Mouse (Mus musculus) embryo, embryonic 11 days (tissue): ENCODE measurements around the gene Slc4a11.
"Not testable (repeated sequence)": the region's sequence is repeated elsewhere in the genome, so short reads cannot be mapped to it uniquely, and the experiment has no call there.

ENCODE experiments used
- DNase-seq: peaks from one replicate; pipeline ENCODE4 v3.0.0-alpha.2; 2015

The Slc4a11 gene

DNA sequence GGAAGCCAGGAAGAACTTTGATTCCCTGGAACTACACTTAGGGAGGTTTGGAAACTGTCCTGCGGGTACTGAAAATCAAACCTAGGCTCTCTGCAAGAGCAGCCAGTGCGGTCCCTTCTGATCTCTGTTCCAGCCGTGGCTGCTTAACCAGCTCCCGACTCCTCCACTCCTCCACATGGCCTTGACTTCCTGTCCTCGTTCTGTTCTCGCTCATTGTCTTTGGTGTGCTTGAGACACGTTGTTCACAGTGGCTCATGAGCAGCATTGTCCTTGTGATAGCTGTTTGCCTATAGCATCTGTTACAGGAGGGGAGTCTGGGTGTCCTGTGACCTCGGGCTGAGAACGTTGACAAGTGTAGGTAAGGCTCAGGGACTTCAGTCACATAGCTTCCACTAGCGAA is 20.1 kb downstream of the Slc4a11 start:
- no peak for DNase-seq

DNA sequence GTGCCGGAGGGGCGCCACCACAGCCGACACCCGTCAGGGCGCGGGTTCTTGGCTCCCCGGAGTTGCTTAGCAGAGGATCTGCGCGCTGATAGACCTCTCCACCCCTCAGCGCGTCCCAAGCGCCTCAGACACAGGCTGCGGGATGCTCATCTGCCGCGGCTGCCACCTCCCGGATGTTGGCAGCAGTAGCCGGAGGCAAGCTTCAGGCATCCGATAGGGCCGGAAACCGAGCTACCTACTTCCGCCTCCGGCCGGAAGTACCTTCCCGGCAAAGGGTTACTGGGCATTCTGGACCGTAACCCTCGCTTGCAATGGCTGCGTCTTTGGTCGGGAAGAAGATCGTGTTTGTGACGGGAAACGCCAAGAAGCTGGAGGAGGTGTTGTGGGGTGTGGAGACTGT is 29.8 kb downstream of the Slc4a11 start, which contains the start of gene Itpa:
Gene Itpa (plus strand): TSS at position 52 of the 400 bp plus-strand sequence.
- DNase-seq = peak; percentile 96

DNA sequence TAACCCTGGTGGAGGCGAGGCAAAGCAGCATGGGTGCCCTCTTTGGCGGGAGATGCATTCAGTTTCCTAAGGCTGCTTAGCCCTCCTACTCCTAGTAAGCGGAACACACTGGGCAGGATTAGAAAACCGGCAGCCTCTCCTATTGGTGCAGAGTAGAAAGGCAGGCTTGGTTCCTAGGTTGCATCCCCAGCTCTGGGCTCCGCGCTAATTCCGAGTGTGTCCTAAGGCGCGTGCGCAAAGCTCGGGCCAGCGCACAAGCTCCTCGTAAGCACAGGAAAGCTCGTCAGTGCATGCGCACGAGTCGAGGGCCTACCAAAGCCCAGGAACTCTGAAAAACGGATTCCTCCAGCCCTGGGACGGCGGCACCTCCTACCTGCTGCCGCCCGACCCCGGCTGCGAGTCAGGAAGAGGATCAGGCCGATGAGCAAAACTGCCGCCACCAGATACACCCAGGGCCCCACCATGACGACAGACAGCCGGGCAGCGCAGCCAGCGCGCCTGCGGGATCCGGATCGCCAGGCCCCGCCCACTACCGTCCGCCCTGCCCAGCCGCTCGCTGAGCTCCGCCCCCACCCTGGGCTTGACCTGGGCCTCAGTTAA is 33.1 kb downstream of the Slc4a11 start, which contains the start of gene Ddrgk1:
Gene Ddrgk1 (minus strand): TSS at position 558 of the 600 bp plus-strand sequence.
- DNase-seq = peak; percentile 97

DNA sequence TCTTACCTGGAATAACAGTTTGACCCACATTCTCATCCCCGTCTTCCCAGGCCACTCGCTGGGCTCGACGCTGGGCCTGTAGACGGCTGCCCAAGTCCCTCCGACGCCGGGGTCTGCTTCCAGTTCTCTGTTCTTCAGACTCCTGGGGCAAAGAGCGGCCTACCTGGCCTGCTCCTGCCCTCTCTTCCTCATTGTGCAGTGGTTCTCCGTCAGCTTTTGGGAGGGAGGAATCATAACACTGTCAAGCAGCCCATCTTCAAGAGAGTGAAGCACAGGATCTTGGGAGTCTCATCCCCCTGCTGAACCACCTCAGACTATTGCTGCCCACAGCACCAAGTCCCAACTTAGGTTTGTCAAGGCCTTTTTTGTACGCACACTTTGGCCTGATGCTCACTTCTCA is 34.0 kb downstream of the Slc4a11 start:
- no peak for DNase-seq

DNA sequence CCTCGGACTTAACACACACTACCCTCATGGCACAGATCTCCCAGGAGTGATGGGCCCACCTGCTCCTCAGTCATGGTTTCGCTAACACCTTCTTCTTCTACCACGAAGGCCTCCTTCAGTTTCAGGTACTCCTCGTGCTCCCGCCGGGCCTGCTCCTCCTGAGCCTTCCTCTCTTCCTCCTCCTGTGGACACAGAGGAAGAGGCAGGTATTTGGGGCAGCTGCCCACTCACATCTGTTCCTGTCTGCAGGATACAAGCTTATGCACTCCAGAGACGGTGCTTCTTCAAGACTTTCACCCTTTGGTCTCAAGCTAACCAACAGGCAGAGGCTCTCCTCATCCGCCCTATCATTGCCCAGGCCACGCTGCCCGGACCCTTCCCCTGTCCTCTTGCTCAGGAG is 38.8 kb downstream of the Slc4a11 start:
- no peak for DNase-seq

DNA sequence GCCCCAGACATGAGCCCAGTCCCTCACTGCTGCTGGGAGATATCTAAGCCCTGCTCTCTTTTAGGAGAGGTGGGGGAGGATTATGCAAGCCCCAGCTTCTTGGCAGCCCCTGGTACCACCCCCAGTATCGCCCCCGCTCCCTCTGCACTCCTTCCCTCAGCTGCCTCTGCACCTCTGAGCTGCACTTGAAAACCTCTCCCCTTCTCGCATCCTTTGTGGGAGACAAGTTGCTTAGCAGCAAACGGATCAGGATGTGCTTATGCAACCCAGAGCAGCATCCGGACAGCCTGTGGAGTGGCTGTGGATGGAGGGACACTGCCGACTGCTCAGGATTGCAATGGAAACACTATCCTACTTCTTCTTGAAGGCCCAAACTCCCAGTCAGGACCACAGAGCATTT is 39.8 kb downstream of the Slc4a11 start:
- no peak for DNase-seq

DNA sequence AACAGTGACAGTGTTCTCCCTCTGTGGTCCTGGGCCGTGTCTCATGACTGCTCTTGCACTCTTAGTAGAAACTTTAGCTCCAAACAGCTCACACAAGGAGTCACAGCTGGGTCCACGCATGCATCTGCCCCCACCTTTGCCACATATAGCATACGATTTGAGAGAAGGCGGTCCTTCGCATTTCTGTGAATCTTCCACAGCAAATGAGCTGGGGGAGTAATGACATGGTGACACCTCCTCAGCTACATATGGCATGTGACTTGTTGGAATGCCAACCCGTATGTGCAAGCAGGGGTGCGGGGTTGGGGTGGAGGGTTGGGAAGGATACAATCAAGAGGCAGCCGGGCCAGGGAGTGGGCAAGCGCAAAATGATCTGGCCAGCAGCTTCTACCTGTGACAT is 40.8 kb downstream of the Slc4a11 start:
- no peak for DNase-seq

DNA sequence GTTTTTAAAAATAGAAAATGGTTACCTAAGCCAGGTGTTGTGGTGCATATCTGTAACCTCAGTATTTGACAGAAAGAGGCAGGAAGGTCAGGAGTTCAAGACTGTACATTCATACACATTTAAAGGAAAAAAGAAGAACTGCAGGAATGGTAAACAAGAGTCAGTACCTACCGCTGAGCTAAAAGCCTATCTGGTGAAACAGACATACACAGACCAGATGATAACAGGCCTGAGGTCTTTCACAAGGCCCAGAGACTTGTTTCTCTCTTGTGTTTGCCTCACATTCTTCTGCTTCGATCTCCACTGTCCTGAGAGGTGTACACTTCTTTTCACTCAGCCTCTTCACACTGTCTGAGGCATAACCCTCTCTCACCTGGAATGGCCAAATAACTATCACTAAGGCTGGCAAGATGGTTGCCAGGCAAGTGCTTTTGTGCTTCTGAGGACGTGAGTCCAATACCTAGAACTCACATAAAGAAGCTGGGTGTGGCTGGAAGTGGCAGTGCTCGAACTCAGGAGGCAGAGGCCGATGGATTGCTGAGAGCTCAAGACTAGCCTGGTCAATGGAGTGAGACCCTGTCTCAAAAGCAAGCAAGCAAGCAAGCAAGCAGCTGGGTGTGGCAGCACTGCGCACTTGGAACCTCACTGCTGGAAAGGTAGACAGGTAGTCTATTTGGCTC is 41.5 kb downstream of the Slc4a11 start:
- DNase-seq = no peak

DNA sequence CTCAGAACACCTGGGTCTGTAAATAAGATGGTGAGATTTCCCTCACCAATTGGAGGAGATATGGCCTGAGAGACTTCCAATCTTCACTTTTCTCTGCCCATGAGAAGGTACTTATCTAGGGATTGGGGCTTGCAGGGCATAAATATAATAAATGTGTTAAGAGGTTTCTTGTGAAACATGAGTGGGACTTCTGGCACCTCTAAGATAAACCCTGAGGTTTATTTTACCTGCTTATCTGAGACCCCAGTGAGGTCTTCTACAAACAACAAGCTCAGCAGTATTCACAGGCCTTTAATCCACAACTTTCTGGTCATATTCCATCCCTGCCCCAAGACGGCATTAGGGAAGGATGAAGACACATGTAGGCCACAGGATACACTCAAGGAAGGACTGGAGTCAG is 43.6 kb downstream of the Slc4a11 start:
- DNase-seq = no peak

DNA sequence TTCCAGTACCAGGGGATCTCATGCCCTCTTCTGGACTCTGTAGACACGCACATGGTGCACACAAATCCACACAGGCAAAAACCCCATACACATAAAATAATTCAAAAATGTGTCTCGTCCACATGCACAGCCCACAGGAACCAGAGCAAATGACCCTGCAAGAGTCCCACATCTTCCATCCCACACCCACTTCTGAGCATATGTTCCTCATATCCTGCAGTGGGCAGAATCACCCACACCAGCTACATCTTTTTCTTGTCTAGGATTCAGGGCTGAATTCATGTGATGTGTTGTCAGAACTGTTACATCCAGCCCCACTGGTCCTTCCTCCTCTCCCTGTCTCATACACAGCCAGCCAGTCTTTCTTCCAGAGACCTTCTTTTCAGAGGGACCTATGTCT is 44.0 kb downstream of the Slc4a11 start:
- no peak for DNase-seq

DNA sequence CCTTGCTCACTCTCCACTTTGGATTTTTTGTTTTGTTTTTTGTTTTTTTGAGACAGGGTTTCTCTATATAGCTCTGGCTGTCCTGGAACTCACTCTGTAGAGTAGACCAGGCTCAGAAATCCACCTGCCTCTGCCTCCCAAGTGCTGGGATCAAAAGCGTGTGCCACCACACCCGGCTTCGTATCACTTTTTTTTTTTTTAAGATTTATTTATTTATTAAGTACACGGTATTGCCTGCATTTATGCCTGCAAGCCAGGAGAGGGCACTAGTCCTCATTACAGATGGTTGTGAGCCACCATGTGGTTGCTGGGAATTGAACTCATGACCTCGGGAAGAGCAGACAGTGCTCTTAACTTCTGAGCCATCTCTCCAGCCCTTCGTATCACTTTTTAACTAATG is 48.3 kb downstream of the Slc4a11 start:
- DNase-seq = not testable (repeated sequence)

DNA sequence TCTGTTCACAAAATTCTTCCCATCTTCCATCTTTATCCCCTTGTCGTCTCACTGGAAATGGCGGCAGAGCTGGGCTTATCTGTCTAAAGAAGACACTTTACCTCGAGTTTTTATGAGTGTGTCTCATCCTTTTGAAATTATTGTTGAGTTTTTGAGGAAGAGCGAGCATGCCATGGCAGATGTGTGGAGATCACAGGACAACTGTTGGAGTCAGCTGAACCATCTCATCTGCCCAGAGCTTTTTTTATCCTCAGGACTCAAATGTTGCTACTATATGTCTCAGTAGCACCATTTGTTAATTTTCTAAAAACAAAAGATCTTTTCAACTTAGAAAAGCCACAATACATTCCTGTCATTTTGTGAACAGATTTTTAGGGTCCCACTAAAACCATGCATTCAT is 52.1 kb downstream of the Slc4a11 start:
- no peak for DNase-seq

DNA sequence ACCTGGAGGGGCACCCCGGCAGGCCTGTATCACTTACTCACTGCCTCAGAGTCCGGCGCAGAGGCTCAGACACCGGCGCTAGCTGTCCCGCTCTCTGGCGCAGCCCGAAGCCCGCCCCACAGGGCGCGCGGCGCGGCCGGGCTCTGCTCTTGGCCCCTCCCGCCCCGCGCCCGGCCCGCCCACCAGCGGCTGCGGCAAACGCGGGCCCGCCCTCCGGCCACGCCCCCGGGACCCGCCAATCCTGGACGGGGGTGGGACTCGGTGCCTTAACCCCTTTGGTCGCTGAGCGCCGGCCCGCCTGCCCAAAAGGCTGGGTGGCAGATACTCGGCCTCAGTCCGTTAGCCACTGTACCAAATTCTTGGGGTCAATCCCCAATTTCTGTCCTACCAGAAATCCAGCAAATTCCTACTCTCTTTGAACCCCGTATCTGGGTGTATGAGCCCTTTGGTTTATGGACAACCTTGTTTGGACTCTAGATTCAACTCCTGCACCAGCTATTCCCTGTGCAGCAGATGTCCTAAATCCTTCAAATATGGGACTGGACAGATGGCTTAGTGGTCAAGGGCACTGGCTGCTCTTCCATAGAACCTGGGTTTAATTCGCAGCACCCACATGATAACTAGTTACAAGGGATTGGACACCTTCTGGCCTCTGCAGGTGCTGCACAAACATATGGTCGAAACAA is 54.5 kb downstream of the Slc4a11 start, which contains the start of gene Lzts3:
Gene Lzts3 (minus strand): TSS at position 120 of the 686 bp plus-strand sequence.
- DNase-seq = peak; percentile 97

DNA sequence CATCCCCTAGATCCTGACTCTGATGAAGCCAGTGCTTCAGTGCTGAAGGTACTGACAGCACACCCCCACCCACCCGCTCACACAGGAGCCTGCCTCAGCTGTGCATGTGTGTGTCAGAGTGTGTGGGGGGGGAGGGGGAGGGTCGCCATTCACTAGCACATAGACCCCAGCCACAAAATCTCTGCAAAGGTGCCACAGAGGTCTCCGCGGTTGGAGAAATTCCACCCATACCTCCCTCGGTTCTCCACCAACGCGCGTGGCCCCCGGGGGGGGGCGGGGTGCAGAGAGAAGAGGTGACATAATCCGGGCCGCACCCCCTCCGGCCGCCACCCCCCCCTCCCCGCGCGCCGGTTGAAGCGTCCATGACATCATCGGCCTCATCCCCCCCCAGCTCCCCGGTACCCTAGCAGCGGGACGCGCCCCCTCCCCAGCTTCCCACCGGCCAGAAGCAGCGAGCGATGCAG is 55.1 kb downstream of the Slc4a11 start:
- peak; percentile 48 for DNase-seq

DNA sequence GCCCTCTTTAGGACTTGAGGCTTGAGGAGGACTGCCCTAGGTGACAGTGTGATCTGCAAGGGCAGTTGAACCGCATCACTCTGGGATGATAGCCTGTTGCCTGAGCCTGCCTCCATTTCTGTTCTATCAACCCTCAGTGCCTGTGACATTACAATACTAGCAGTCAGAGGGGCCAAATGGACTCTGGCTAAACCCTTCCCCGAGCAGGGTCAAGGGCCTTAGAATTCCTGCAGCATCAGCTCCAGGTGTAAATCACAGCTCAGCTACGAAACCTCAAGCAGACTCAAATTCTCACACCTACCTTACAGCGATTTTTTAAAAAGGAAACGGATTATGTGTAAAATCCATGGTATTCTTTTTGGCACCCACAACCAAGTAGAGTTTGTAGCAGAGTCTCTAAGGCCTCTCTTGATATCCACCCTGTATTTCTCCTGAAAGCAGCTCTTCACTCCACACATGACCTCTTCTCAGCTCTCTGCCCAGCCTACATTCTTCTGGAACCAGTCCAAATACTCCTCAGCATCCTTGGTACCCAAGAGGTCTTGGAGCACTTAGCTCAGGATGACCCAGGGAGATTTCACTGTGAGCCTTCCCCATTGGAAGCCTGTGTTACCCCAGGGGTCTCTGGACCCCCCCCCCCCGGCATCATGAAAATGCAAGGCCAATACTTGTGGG is 55.8 kb downstream of the Slc4a11 start:
- DNase-seq = no peak

DNA sequence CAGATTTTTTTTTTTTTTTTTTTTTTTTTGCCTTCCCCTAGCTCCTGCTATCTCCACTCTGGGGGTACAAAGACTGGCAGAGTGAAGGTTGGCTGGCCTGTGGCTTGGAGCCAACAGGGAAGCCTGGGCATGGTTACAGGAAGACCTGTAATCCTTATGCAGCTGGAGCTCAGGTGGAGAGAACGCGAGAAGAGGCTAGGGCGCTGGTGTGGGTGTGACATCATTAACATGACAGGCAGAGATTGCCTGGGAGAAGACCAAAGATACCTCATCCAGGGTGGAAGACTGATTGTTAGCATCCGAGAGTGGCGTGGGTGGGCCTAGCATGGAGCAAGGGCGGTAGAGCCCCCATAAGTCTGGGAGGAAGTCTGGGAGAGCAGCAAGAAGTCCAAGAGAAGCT is 58.0 kb downstream of the Slc4a11 start:
- no peak for DNase-seq

DNA sequence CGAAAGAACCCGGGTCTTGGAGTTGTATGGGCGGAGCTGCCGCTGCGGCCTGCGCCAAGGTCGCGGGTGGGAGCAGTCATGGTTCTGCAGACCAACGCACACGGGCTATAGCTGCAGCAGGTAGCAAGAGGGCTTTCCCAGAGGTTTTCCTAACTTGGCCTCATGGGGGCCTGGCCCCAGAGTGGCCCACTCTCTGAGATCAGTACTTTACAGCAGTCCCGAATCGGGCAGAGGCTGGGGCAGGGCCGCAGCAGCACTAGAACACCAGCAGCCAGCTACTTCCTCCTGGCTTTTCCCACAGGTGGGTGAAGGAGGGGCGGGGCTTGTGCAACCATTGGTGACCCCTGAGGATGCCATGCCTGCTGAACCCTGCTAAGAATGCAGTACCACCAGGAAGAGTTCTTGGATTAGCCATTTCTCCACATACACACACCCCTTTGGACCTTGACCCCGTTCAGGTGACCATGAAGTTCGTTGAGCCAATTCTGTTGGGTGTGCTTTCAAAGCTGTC is 59.2 kb downstream of the Slc4a11 start:
- DNase-seq = no peak

DNA sequence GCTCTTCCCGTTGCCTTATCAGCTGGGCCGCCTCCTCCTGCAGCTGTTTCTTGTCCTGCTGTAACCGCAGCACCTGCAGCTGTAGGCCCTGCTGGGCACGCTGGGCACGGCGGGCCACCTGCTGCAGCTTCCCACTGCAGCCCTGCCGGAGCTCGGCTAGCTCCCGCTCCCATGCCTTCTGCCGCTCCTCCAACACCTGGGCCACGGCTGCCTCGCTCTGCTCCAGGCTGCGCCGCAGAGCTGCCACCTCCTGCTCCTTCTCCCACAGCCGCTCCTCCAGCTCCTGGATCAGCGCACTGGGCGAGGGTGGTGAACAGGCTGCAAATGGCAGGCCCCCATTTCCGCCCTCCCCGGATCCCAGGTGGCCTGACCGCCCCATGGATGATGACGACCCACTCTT is 61.5 kb downstream of the Slc4a11 start:
- DNase-seq = peak; percentile 34

DNA sequence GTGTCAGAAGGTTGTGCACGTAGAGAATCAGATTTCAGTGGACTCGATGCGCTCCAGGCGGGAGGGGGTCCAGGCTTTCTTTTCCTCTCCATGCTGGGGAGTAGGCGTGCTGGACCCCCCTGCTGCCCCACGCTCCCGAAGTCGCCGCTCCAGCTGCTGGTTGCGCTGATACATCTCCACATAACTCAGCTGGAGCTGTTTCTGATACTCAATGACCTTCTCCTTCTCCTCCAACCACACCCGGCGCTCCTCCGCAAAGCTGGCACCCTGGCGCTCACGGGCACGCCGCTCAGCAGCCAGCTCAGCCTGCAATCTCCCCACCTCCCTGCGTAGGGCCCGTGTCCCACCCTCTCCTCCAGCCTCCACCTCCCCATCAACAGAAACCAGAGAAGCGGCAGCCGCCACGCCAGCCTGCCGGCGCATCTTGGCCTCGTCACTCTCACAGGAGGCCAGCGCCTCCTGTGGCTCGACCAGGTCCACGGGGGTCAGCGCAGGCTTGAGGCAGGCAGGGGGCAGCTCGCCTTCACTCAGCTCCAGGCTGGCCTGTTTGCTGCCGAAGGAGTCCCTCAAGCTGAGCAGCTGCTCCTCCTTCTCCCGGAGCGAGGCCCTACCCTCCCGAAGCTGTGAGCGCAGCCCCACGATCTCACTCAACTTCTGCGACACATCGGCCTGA is 62.4 kb downstream of the Slc4a11 start:
- peak; percentile 77 for DNase-seq
